Mouse (Mus musculus) MEL (cell line): ENCODE results near the gene Ccdc183. TPM values are rescaled to one million over a fixed set of nuclear protein-coding genes. Genes with fewer than 3 reads are reported as not detected.

Source experiments
- DNase-seq: peaks from one replicate; pipeline ENCODE4 v3.0.0; 2011; ENCODE audit warnings: low read depth, low spot score
- H3K27ac ChIP-seq: 2 replicates; pipeline ENCODE4 v1.5.1; 2012; ENCODE audit warnings: low read depth, mild to moderate bottlenecking, control low read depth, low read length, moderate library complexity; ENCODE audit not compliant: control insufficient read depth
- H3K27me3 ChIP-seq, 2 experiments: fragments of 150-350 bp in 1 of 2; sonication (generic) in 1 of 2; 2 replicates each; pipeline ENCODE4 v1.6.1; 2012; ENCODE audit warnings: low read length in 2 of 2, mild to moderate bottlenecking in 2 of 2, improper control_type of control experiment in 1 of 2, moderate library complexity in 1 of 2; ENCODE audit not compliant: insufficient read depth in 2 of 2, control insufficient read depth in 1 of 2
- H3K36me3 ChIP-seq, 2 experiments: 2 replicates each; pipeline ENCODE4 v1.6.1; 2012 to 2014; ENCODE audit warnings: low read length in 2 of 2, improper control_type of control experiment in 1 of 2, inconsistent platforms in 1 of 2, mild to moderate bottlenecking in 1 of 2; ENCODE audit not compliant: insufficient read depth in 2 of 2, control insufficient read depth in 1 of 2
- H3K4me1 ChIP-seq, 2 experiments: fragments of 150-350 bp in 1 of 2; sonication (generic) in 1 of 2; 2 replicates each; pipeline ENCODE4 v1.6.1; 2012; ENCODE audit warnings: low read length in 2 of 2, improper control_type of control experiment in 1 of 2, mild to moderate bottlenecking in 1 of 2; ENCODE audit not compliant: insufficient read depth in 2 of 2, control insufficient read depth in 1 of 2
- H3K4me3 ChIP-seq, 2 experiments: fragments of 150-350 bp in 1 of 2; sonication (generic) in 1 of 2; 2 replicates each; pipeline ENCODE4 v1.5.1; 2012; ENCODE audit warnings: low read depth in 2 of 2, low read length in 2 of 2, mild to moderate bottlenecking in 2 of 2, moderate library complexity in 2 of 2, control low read depth in 1 of 2, improper control_type of control experiment in 1 of 2; ENCODE audit not compliant: control insufficient read depth in 1 of 2, insufficient read depth in 1 of 2
- H3K79me2 ChIP-seq: 2 replicates; pipeline ENCODE4 v1.6.1; 2012; ENCODE audit warnings: mild to moderate bottlenecking, low read length, moderate library complexity; ENCODE audit not compliant: control insufficient read depth, poor library complexity, insufficient read depth
- H3K9ac ChIP-seq: 2 replicates; pipeline ENCODE4 v1.6.1; 2012; ENCODE audit warnings: low read depth, mild to moderate bottlenecking, control low read depth, low read length, moderate library complexity; ENCODE audit not compliant: control insufficient read depth, poor library complexity, severe bottlenecking
- H3K9me3 ChIP-seq: fragments of 150-350 bp; sonication (generic); replicated peaks from 2 replicates; pipeline ENCODE4 v1.6.1; 2012; ENCODE audit warnings: mild to moderate bottlenecking, low read length, improper control_type of control experiment, moderate library complexity; ENCODE audit not compliant: insufficient read depth
- BHLHE40 ChIP-seq: IDR thresholded peaks from 2 replicates; pipeline ENCODE4 v1.6.1; 2012; ENCODE audit warnings: low read depth, mild to moderate bottlenecking, inconsistent platforms, low read length, improper control_type of control experiment, borderline replicate concordance
- CHD2 ChIP-seq: IDR thresholded peaks from 2 replicates; pipeline ENCODE4 v1.6.1; 2011; ENCODE audit warnings: low read length, improper control_type of control experiment
- ETS1 ChIP-seq: IDR thresholded peaks from 2 replicates; pipeline ENCODE4 v1.6.1; 2012; ENCODE audit warnings: low read depth, mild to moderate bottlenecking, inconsistent platforms, low read length, improper control_type of control experiment, moderate library complexity
- GATA1 ChIP-seq: IDR thresholded peaks from 2 replicates; pipeline ENCODE4 v1.6.1; 2011; ENCODE audit warnings: low read depth, low read length, improper control_type of control experiment
- HCFC1 ChIP-seq: IDR thresholded peaks from 2 replicates; pipeline ENCODE4 v1.6.1; 2012; ENCODE audit warnings: low read depth, mild to moderate bottlenecking, inconsistent platforms, low read length, improper control_type of control experiment, moderate library complexity
- KAT2A ChIP-seq: conservative IDR thresholded peaks from 2 replicates; pipeline ENCODE4 v1.6.1; 2012; ENCODE audit warnings: low read depth, low read length, improper control_type of control experiment, inconsistent platforms
- MAFK ChIP-seq: IDR thresholded peaks from 2 replicates; pipeline ENCODE4 v1.6.1; 2011; ENCODE audit warnings: low read depth, mild to moderate bottlenecking, low read length, improper control_type of control experiment, borderline replicate concordance
- MYB ChIP-seq: IDR thresholded peaks from 2 replicates; pipeline ENCODE4 v1.6.1; 2011; ENCODE audit warnings: mild to moderate bottlenecking, low read depth, low read length, improper control_type of control experiment
- POLR2AphosphoS2 ChIP-seq: IDR thresholded peaks from 2 replicates; pipeline ENCODE4 v1.6.1; 2011; ENCODE audit warnings: low read length, improper control_type of control experiment
- POLR2AphosphoS5 ChIP-seq: IDR thresholded peaks from 2 replicates; pipeline ENCODE4 v1.6.1; 2012; ENCODE audit warnings: low read depth, borderline replicate concordance, mild to moderate bottlenecking, inconsistent platforms, low read length, moderate library complexity, mixed read lengths
- RAD21 ChIP-seq: IDR thresholded peaks from 2 replicates; pipeline ENCODE4 v1.6.1; 2011; ENCODE audit warnings: mild to moderate bottlenecking, low read depth, low read length, improper control_type of control experiment
- RCOR1 ChIP-seq: IDR thresholded peaks from 2 replicates; pipeline ENCODE4 v1.6.1; 2012; ENCODE audit warnings: low read depth, mild to moderate bottlenecking, inconsistent platforms, low read length, improper control_type of control experiment
- SIN3A ChIP-seq: IDR thresholded peaks from 2 replicates; pipeline ENCODE4 v1.6.1; 2012; ENCODE audit warnings: low read length, improper control_type of control experiment, inconsistent platforms
- SMC3 ChIP-seq: IDR thresholded peaks from 2 replicates; pipeline ENCODE4 v1.6.1; 2011; ENCODE audit warnings: low read depth, low read length, improper control_type of control experiment
- TCF12 ChIP-seq: IDR thresholded peaks from 2 replicates; pipeline ENCODE4 v1.6.1; 2014; ENCODE audit warnings: low read depth, mild to moderate bottlenecking, inconsistent platforms, low read length, improper control_type of control experiment, moderate library complexity
- USF1 ChIP-seq: IDR thresholded peaks from 2 replicates; pipeline ENCODE4 v1.6.1; 2014; ENCODE audit warnings: low read depth, mild to moderate bottlenecking, inconsistent platforms, low read length, improper control_type of control experiment, moderate library complexity
- USF2 ChIP-seq, 2 experiments: IDR thresholded peaks; 2 replicates each; pipeline ENCODE4 v1.6.1; 2011 to 2012; ENCODE audit warnings: improper control_type of control experiment in 2 of 2, low read length in 2 of 2, borderline replicate concordance in 1 of 2, inconsistent platforms in 1 of 2, low read depth in 1 of 2, mild to moderate bottlenecking in 1 of 2; ENCODE audit not compliant: insufficient read depth in 1 of 2
- ZC3H11A ChIP-seq: IDR thresholded peaks from 2 replicates; pipeline ENCODE4 v1.6.1; 2012; ENCODE audit warnings: low read depth, mild to moderate bottlenecking, inconsistent platforms, low read length, improper control_type of control experiment
- ZMIZ1 ChIP-seq: IDR thresholded peaks from 2 replicates; pipeline ENCODE4 v1.6.1; 2012; ENCODE audit warnings: low read depth, mild to moderate bottlenecking, inconsistent platforms, low read length, improper control_type of control experiment, moderate library complexity
- polyA plus RNA-seq, 2 experiments: library from polyadenylated mRNA; stranded (reverse) in 1 of 2; unstranded in 1 of 2; fragments of >175 nt in 1 of 2; fragments of >200 nt in 1 of 2; gene quantifications; 2 replicates each; pipeline versions ENCODE4 v1.2.1 to v1.2.4; 2012; ENCODE audit warnings: low replicate concordance in 2 of 2, low read depth in 1 of 2; ENCODE audit not compliant: insufficient read length in 2 of 2, insufficient read depth in 1 of 2, missing spikeins in 1 of 2
- total RNA-seq: library from RNA; depleted of rRNA; stranded (reverse); fragments of 300-350 nt; gene quantifications from 2 replicates; pipeline ENCODE4 v1.2.3, GENCODE M21; 2012

The Ccdc183 gene
- total and polyA plus RNA-seq, 3 experiments, result 0.04 to 0.26 TPM; not detected in 1

- no peak overlapping the region for H3K4me3 ChIP-seq
- H3K27me3 ChIP-seq, result no peaks in the 10 kb centered on the region
- H3K4me1 ChIP-seq, result peaks cover 4 to 7% of the 10 kb centered on the region in 2 experiments; a peak in 3 of 4 replicates
- no peak for DNase-seq
- no peak overlapping the region for H3K27ac ChIP-seq
- peaks cover 20% of the 10 kb centered on the region for H3K79me2 ChIP-seq
- H3K36me3 ChIP-seq, result peaks cover 5 to 6% of the 10 kb centered on the region in 2 experiments
- no peak for TF ChIP-seq RCOR1
- peak; percentile 17; the same call in 1 of the 2 replicates for TF ChIP-seq POLR2AphosphoS2
- H3K9me3 ChIP-seq, result no peaks in the 10 kb centered on the region
- no peak overlapping the region for H3K9ac ChIP-seq
Measured at GRCm38 (mm10) chr2:25561946-25562345, 55.5 kb downstream of the Ccdc183 start.

- no peak overlapping the region for H3K9ac ChIP-seq
- no peak for DNase-seq
- H3K79me2 ChIP-seq, result peaks cover 20% of the 10 kb centered on the region
- H3K36me3 ChIP-seq, result peaks cover 6 to 10% of the 10 kb centered on the region in 2 experiments
- TF ChIP-seq USF1 (no peak), HCFC1 (no peak), POLR2AphosphoS5 (no peak), MAFK (no peak)
- no peaks in the 10 kb centered on the region for H3K9me3 ChIP-seq
- H3K4me3 ChIP-seq, result no peak overlapping the region
- H3K4me1 ChIP-seq, result peaks cover 4 to 7% of the 10 kb centered on the region in 2 experiments
- H3K27me3 ChIP-seq, result no peaks in the 10 kb centered on the region
- H3K27ac ChIP-seq, result no peak overlapping the region
Measured at GRCm38 (mm10) chr2:25560551-25560950, 56.9 kb downstream of the Ccdc183 start.

- TF ChIP-seq BHLHE40 (no peak), MYB (no peak), ZC3H11A (no peak), TCF12 (no peak), CHD2 (no peak), SIN3A (no peak), ZMIZ1 (no peak), SMC3 (no peak), RAD21 (no peak), KAT2A (no peak), GATA1 (no peak), ETS1 (no peak), USF2 (IDR thresholded peaks at IDR 0.05; ENCODE audit: borderline replicate concordance in 1 of 2, insufficient read depth in 1 of 2, low read depth in 1 of 2, low read length in 2 of 2) (no peak)
- peak overlapping the region; percentile 87 for H3K9ac ChIP-seq
- DNase-seq, result no peak
Measured at GRCm38 (mm10) chr2:25558774-25559173, 58.7 kb downstream of the Ccdc183 start.

More at GRCm38 (mm10) chr2:25558774-25559173, 58.7 kb downstream of the Ccdc183 start:
- Histone ChIP-seq H3K36me3 (peaks cover 6 to 10% of the 10 kb centered on the region in 2 experiments), H3K9me3 (no peaks in the 10 kb centered on the region), H3K79me2 (peaks cover 20% of the 10 kb centered on the region), H3K4me3 (peak overlapping the region; percentile 74 to 86), H3K27ac (no peak overlapping the region), H3K27me3 (no peaks in the 10 kb centered on the region), H3K4me1 (peaks cover 4 to 7% of the 10 kb centered on the region in 2 experiments)
